Mouse (Mus musculus) stomach, postnatal 0 days (tissue): ENCODE measurements around the gene C1ra. TPM values are rescaled to one million over a fixed set of nuclear protein-coding genes. Genes with fewer than 3 reads are reported as not detected.
"Not testable (repeated sequence)": the region's sequence is repeated elsewhere in the genome, so short reads cannot be mapped to it uniquely, and the experiment has no call there.

ENCODE experiments used
- ATAC-seq: fragments of 200-750 bp; cut with Nextera tagmentation; 2 replicates; pipeline ENCODE4 v1.8.0; 2017; ENCODE audit not compliant: low FRiP score, low TSS enrichment
- DNase-seq: peaks from one replicate; pipeline ENCODE4 v3.0.0-alpha.2; 2016; ENCODE audit warnings: low spot score
- H3K27ac ChIP-seq: fragments of 300-500 bp; sonication (generic); replicated peaks from 2 replicates; pipeline ENCODE4 v1.5.1; 2014; ENCODE audit warnings: mild to moderate bottlenecking, control low read depth
- H3K27me3 ChIP-seq: fragments of 300-500 bp; sonication (generic); 2 replicates; pipeline ENCODE4 v1.6.1; 2014; ENCODE audit warnings: low read length; ENCODE audit not compliant: control insufficient read depth, insufficient read depth
- H3K36me3 ChIP-seq: fragments of 300-500 bp; sonication (generic); 2 replicates; pipeline ENCODE4 v1.6.1; 2014; ENCODE audit warnings: low read length, mixed read lengths; ENCODE audit not compliant: control insufficient read depth, insufficient read depth
- H3K4me1 ChIP-seq: fragments of 300-500 bp; sonication (generic); replicated peaks from 2 replicates; pipeline ENCODE4 v1.6.1; 2014; ENCODE audit warnings: antibody characterized with exemption; ENCODE audit not compliant: control insufficient read depth, insufficient read depth
- H3K4me2 ChIP-seq: fragments of 300-500 bp; sonication (generic); replicated peaks from 2 replicates; pipeline ENCODE4 v1.6.1; 2014; ENCODE audit warnings: low read depth, mild to moderate bottlenecking, control low read depth, moderate library complexity
- H3K4me3 ChIP-seq: fragments of 300-500 bp; sonication (generic); 2 replicates; pipeline ENCODE4 v1.5.1; 2014; ENCODE audit warnings: low read depth, low read length, control low read depth
- H3K9ac ChIP-seq: fragments of 300-500 bp; sonication (generic); 2 replicates; pipeline ENCODE4 v1.6.1; 2014; ENCODE audit warnings: mild to moderate bottlenecking, low read length, control low read depth, mixed read lengths
- H3K9me3 ChIP-seq: fragments of 300-500 bp; sonication (generic); 2 replicates; pipeline ENCODE4 v1.6.1; 2016; ENCODE audit warnings: low read length; ENCODE audit not compliant: control insufficient read depth
- CTCF ChIP-seq: IDR thresholded peaks from 2 replicates; pipeline ENCODE4 v1.5.1; 2016; ENCODE audit warnings: antibody characterized with exemption, low read depth, mild to moderate bottlenecking, moderate library complexity
- EP300 ChIP-seq: optimal IDR thresholded peaks from 2 replicates; pipeline ENCODE3; 2016; ENCODE audit warnings: antibody characterized with exemption
- WGBS: fragments of 180-500 bp; shearing (Covaris S2); extraction: QIAGEN DNeasy Blood & Tissue Kit; methylation state at CpG from one replicate; pipeline ENCODE4 v1.1.7; 2014; 5-methylcytosine and 5-hydroxymethylcytosine counted together
- polyA plus RNA-seq: library from polyadenylated mRNA; unstranded; fragments of >200 nt; fragmentation: Nextera tagmentation; extraction: Ambion mirVana; gene quantifications from 2 replicates; pipeline ENCODE4 v1.2.1, GENCODE M21; 2015

The C1ra gene
- polyA plus RNA-seq, 1 experiment from 2014 or later = 15.0 TPM

DNA sequence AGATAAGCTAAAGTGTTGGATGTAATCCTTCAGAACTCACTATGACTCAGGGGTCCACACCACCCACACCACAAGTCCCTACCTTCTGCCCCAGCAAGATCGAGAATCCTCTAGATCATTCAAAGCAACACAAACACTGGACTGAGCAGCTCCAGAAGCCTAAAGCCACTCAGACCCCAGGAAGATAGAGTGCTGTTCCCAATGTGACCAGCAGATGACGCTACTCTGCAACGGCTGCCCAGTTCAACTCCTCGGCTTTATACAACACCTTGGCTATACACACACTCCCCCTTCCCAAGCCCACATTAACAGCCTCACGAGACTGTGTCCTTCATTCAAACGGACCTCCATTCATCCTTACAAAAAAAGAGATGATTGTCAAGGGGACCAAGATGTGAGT, 39.4 kb upstream of the C1ra start:
- Histone ChIP-seq H3K27me3 (no peaks in the 10 kb centered on the region), H3K9ac (no peak overlapping the region), H3K4me1 (no peaks in the 10 kb centered on the region), H3K27ac (no peak overlapping the region), H3K4me3 (no peak overlapping the region), H3K36me3 (no peaks in the 10 kb centered on the region), H3K9me3 (no peaks in the 10 kb centered on the region), H3K4me2 (no peak overlapping the region)
- WGBS = 34% methylated on average over 6 of the region's 6 CpGs
- ATAC-seq (no peak), DNase-seq (peak; percentile 51)
- peak; percentile 73 for TF ChIP-seq CTCF
- TF ChIP-seq EP300 = no peak

DNA sequence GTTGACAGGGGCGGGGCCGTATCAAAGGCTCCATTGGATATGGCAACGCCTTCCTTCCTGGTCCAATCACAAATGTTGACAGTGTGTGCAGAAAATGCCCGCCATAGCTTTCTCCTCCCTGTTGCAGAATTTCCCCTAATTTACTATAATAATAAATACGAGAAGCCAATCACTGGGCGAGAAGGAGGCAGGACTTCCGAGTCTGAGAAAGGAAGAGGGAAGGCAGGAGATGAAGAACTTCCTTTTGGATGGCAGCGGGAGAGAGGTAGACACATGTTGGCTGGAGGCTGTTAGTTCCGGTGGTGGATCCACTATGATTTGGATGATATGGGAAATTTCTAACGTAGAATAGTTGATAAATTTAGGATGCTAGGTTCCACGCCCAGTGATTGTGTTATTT, 37.6 kb upstream of the C1ra start:
- Histone ChIP-seq H3K4me2 (no peak overlapping the region), H3K27ac (no peak overlapping the region), H3K27me3 (no peaks in the 10 kb centered on the region), H3K4me3 (no peak overlapping the region), H3K4me1 (no peaks in the 10 kb centered on the region), H3K9me3 (no peaks in the 10 kb centered on the region), H3K9ac (no peak overlapping the region), H3K36me3 (no peaks in the 10 kb centered on the region)
- TF ChIP-seq EP300 (no peak), CTCF (no peak)
- no peak for ATAC-seq
- WGBS = 76% methylated on average over 11 of the region's 11 CpGs
- no peak for DNase-seq

DNA sequence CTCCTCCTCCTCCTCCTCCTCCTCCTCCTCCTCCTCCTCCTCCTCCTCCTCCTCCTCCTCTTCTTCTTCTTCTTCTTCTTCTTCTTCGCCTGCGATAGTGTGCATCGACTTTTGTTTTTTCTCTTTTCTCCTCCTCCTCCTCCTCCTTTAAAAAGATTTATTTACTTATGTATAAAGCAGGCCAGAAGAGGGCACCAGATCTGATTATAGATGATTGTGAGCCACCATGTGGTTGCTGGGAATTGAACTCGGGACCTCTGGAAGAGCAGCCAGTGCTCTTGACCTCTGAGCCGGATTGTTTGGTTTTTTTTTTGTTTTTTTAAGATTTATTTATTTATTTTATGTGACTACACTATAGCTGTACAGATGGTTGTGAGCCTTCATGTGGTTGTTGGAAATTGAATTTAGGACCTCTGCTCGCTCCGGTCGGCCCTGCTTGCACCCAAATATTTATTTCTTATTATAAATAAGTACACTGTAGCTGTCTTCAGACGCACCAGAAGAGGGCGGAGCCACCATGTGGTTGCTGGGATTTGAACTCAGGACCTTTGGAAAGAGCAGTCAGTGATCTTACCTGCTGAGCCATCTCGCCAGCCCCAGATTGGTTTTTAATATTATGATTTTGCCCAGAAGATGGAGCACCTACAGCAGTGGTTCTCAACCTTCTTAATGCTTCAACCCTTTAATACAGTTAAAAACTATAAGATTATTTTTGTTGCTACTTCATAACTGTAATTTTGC, 36.7 kb upstream of the C1ra start:
- H3K9me3 ChIP-seq, H3K4me3 ChIP-seq, H3K9ac ChIP-seq, ATAC-seq, H3K27me3 ChIP-seq, DNase-seq, H3K27ac ChIP-seq, H3K4me2 ChIP-seq, H3K4me1 ChIP-seq, H3K36me3 ChIP-seq: not testable (repeated sequence)
- 82% methylated on average over 8 of the region's 11 CpGs for WGBS
- TF ChIP-seq CTCF = 0 out of 2 replicates have a peak, but pooled peaks have one; percentile 3

DNA sequence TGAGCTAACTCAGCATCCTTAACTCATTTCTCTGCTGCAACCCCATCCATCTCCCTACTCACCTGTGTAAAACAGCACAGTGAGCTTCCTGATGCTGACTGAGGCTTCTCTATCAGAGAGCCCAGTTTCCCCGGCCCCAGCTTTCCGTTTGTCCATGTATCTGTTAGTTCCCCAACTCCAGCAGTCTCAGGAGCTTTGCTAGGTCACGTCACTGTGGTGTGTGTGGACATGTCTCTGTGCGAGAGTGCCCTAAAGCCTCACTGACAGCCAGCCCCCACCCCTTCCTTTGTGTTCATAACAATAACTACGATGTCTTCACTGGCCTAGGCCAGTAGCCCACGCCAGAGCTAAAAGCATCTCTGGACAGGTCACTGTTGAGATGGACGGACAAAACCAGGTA, 36.0 kb upstream of the C1ra start:
- Histone ChIP-seq H3K27me3 (no peaks in the 10 kb centered on the region), H3K4me3 (no peak overlapping the region), H3K27ac (no peak overlapping the region), H3K36me3 (no peaks in the 10 kb centered on the region), H3K4me2 (no peak overlapping the region), H3K9ac (no peak overlapping the region), H3K9me3 (no peaks in the 10 kb centered on the region), H3K4me1 (no peaks in the 10 kb centered on the region)
- 81% methylated on average over 7 of the region's 7 CpGs for WGBS
- no peak for ATAC-seq
- no peak for DNase-seq
- TF ChIP-seq EP300 = no peak
- TF ChIP-seq CTCF = no peak

DNA sequence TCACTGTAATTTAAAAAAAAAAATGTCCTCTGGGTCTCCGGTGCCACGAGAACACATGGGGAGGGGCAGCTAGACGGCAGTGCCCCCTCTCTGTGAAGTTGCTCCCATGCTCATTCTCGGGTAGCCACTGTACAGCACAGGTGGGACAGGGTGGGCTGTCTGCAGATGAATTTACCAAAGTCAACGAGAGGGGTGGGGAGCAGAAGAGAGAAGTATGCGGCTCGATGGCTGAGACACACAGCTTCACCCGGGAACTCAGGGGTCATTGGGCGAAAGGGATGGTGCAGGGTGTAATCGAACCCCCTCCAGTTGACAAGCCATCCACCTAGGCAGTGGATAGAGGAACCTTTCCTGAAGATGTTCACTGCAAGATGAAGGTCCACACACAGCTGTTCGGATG, 35.4 kb upstream of the C1ra start:
- Histone ChIP-seq H3K4me3 (no peak overlapping the region), H3K4me1 (no peaks in the 10 kb centered on the region), H3K27me3 (no peaks in the 10 kb centered on the region), H3K9ac (no peak overlapping the region), H3K4me2 (no peak overlapping the region), H3K36me3 (no peaks in the 10 kb centered on the region), H3K9me3 (no peaks in the 10 kb centered on the region), H3K27ac (no peak overlapping the region)
- DNase-seq (no peak), ATAC-seq (no peak)
- 78% methylated on average over 11 of the region's 11 CpGs for WGBS
- TF ChIP-seq EP300 (no peak), CTCF (no peak)

DNA sequence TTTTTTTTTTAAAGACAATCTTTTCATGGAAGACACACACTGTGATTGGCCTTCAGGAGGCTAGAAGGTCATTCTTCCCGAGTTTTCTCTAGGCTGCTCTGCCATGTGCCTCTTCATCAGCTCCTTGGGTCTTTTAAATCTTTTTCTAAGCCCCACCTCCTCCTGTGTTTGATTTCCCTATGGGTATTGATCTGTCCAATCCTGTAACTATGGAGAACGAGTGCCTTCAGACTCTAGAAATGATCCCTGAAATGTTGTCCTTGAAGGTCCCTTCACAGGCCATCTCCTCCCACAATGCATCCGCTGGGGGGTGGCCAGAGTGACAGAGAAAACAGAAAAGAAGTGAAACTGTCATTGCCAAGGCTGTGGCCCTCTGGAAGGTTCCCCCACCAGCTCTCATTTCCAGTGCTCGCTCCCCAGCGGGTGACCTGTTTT, 35.0 kb upstream of the C1ra start:
- WGBS = 63% methylated on average over 5 of the region's 5 CpGs
- no peak for ATAC-seq
- H3K27ac ChIP-seq = peak overlapping the region; percentile 79; the same call in 1 of the 2 replicates

More for the DNA sequence above, 35.0 kb upstream of the C1ra start:
- no peak for TF ChIP-seq CTCF
- TF ChIP-seq EP300 = no peak
- Histone ChIP-seq H3K4me3 (no peak overlapping the region), H3K9me3 (no peaks in the 10 kb centered on the region), H3K27me3 (no peaks in the 10 kb centered on the region), H3K9ac (no peak overlapping the region), H3K4me1 (no peaks in the 10 kb centered on the region), H3K4me2 (no peak overlapping the region), H3K36me3 (no peaks in the 10 kb centered on the region)
- DNase-seq = no peak
